Mouse (Mus musculus): ENCODE results near the gene 2510039O18Rik. TPM values are rescaled to one million over a fixed set of nuclear protein-coding genes. Genes with fewer than 3 reads are reported as not detected.

2510039O18Rik gene
- total RNA-seq, 2 experiments from 2014 or later: 28.6 to 45.4 TPM

DNA sequence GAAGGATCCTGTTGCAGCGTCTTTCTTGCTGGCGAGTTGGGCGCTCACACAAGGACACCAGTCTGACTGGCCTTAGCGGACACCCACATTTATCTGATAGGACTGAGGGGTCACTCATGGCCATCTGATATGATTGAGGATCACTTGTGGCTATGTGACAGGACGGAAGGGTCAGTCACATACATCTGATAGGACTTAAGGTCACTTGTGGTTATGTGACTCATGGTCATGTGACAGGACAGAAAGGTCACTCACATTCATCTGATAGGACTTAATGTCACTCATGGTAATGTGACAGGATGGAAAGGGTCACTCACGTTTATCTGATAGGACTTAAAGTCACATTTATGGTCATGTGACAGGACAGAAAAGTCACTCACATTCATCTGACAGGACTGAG lies 37.7 kb downstream of the 2510039O18Rik start:
- no peak for ATAC-seq (replicated peaks; ENCODE audit: poor library complexity, severe bottlenecking)

- ATAC-seq (replicated peaks; ENCODE audit: poor library complexity, severe bottlenecking): no peak
These were observed 38.8 kb downstream of the 2510039O18Rik start for GRCm38 (mm10) chr4:147979441-147979860.

DNA sequence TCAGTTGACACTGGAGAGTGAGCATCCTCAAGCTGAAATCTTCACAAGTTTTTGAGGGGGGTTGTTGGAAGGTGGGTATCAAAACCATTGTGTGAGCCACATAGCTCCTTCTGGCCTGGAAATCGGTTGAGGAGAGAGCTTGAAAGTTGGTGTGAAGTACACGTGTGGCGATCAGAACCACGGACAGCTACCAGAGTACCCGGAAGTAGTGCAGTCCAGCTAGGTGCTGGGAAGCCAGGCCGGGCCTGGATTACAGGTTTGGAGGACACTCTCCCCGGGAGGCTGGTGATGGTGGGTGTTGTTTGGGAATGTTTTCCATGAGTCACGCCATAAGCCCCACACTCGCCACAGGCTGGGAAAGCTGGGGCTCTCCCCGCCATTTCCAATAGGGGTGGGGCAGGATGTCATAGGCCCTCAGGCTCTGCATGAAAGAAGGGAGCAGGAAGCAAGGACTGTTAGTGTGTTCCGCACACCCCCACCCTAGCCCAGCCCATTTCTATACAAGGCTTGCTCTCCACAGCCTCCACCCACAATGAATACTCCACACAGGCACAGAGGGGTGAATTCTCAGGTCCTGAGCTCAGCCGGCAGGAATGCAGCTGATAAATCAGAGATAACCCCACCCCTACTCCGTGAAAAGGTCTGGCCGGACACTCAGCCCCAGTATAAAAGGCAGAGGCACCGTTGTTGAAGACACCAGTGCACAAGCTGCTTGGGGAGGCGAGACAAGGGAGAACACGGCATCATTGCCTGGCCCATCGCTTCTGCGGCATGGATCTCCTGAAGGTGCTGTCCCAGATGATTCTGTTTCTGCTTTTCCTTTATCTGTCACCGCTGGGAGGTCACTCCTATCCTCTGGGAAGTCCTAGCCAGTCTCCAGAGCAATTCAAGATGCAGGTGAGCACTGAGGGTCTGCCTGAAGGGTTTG lies 44.8 kb downstream of the 2510039O18Rik start, which contains the start of gene Nppb:
Gene Nppb, plus strand, starts transcription at position 584 of the 928 bp plus-strand sequence.
- peak; percentile 90 for ATAC-seq (replicated peaks; ENCODE audit: poor library complexity, severe bottlenecking)

GRCm38 (mm10) chr4:147993571-147994095 lies 52.9 kb downstream of the 2510039O18Rik start:
- ATAC-seq (replicated peaks; ENCODE audit: poor library complexity, severe bottlenecking): no peak

GRCm38 (mm10) chr4:147995311-147995710 lies 54.6 kb downstream of the 2510039O18Rik start:
- no peak for ATAC-seq (replicated peaks; ENCODE audit: poor library complexity, severe bottlenecking)

Other genes starting within 250 kb of the 2510039O18Rik start
- gene Zfp534, start 238.3 kb upstream of the 2510039O18Rik start, total RNA-seq (2014; fragmentation: Nextera tagmentation): 0.34 TPM in 1 of 2 replicates, not detected in the other
- gene Zfp534, start 238.3 kb upstream of the 2510039O18Rik start, total RNA-seq (2017): not detected in 2 replicates
- gene Zfp984, start 131.1 kb upstream of the 2510039O18Rik start, total RNA-seq (2014; fragmentation: Nextera tagmentation): 30.4 and 34.9 TPM in 2 replicates
- gene Zfp984, start 131.1 kb upstream of the 2510039O18Rik start, total RNA-seq (2017): 31.6 and 37.0 TPM in 2 replicates
- gene Zfp933, start 92.5 kb upstream of the 2510039O18Rik start, total RNA-seq (2014; fragmentation: Nextera tagmentation): 15.2 and 18.2 TPM in 2 replicates
- 8.5 and 10.4 TPM in 2 replicates for gene Zfp933, start 92.5 kb upstream of the 2510039O18Rik start, total RNA-seq (2017)
- 45.9 and 58.8 TPM in 2 replicates for gene Miip, start 72.1 kb upstream of the 2510039O18Rik start, total RNA-seq (2014; fragmentation: Nextera tagmentation)
- gene Miip, start 72.1 kb upstream of the 2510039O18Rik start, total RNA-seq (2017): 33.8 and 36.0 TPM in 2 replicates
- gene Fv1, start 71.9 kb upstream of the 2510039O18Rik start, total RNA-seq (2014; fragmentation: Nextera tagmentation): 7.1 TPM in 1 of 2 replicates, not detected in the other
- 13.5 and 16.2 TPM in 2 replicates for gene Fv1, start 71.9 kb upstream of the 2510039O18Rik start, total RNA-seq (2017)
- gene Mfn2, start 36.2 kb upstream of the 2510039O18Rik start, total RNA-seq (2014; fragmentation: Nextera tagmentation): 34.4 and 38.9 TPM in 2 replicates
- gene Mfn2, start 36.2 kb upstream of the 2510039O18Rik start, total RNA-seq (2017): 30.2 and 32.6 TPM in 2 replicates
- gene Plod1, start 4.1 kb upstream of the 2510039O18Rik start, total RNA-seq (2014; fragmentation: Nextera tagmentation): 6.7 and 7.0 TPM in 2 replicates
- gene Plod1, start 4.1 kb upstream of the 2510039O18Rik start, total RNA-seq (2017): 9.0 and 9.1 TPM in 2 replicates
- not detected in 2 replicates for gene Nppb, start 44.9 kb downstream of the 2510039O18Rik start, total RNA-seq (2014; fragmentation: Nextera tagmentation)
- gene Nppb, start 44.9 kb downstream of the 2510039O18Rik start, total RNA-seq (2017): not detected in 2 replicates
- gene Nppa, start 59.8 kb downstream of the 2510039O18Rik start, total RNA-seq (2014; fragmentation: Nextera tagmentation): not detected in 2 replicates
- not detected in 2 replicates for gene Nppa, start 59.8 kb downstream of the 2510039O18Rik start, total RNA-seq (2017)
- gene Clcn6, start 97.9 kb downstream of the 2510039O18Rik start, total RNA-seq (2014; fragmentation: Nextera tagmentation): 7.4 and 9.1 TPM in 2 replicates
- gene Clcn6, start 97.9 kb downstream of the 2510039O18Rik start, total RNA-seq (2017): 1.3 and 4.3 TPM in 2 replicates
- 5.4 and 7.6 TPM in 2 replicates for gene Mthfr, start 98.2 kb downstream of the 2510039O18Rik start, total RNA-seq (2014; fragmentation: Nextera tagmentation)
- gene Mthfr, start 98.2 kb downstream of the 2510039O18Rik start, total RNA-seq (2017): 2.7 and 9.0 TPM in 2 replicates
- gene Agtrap, start 147.1 kb downstream of the 2510039O18Rik start, total RNA-seq (2014; fragmentation: Nextera tagmentation): 28.5 and 30.0 TPM in 2 replicates
- 28.2 and 30.8 TPM in 2 replicates for gene Agtrap, start 147.1 kb downstream of the 2510039O18Rik start, total RNA-seq (2017)
- gene Mad2l2, start 189.5 kb downstream of the 2510039O18Rik start, total RNA-seq (2014; fragmentation: Nextera tagmentation): 27.7 and 36.6 TPM in 2 replicates
- 4.3 and 10.0 TPM in 2 replicates for gene Mad2l2, start 189.5 kb downstream of the 2510039O18Rik start, total RNA-seq (2017)
- gene Draxin, start 189.8 kb downstream of the 2510039O18Rik start, total RNA-seq (2014; fragmentation: Nextera tagmentation): not detected in 2 replicates
- 0.05 TPM in 1 of 2 replicates, not detected in the other for gene Draxin, start 189.8 kb downstream of the 2510039O18Rik start, total RNA-seq (2017)
- 19.1 and 33.4 TPM in 2 replicates for gene Fbxo6, start 211.2 kb downstream of the 2510039O18Rik start, total RNA-seq (2014; fragmentation: Nextera tagmentation)
- 5.6 and 13.8 TPM in 2 replicates for gene Fbxo6, start 211.2 kb downstream of the 2510039O18Rik start, total RNA-seq (2017)
- gene Fbxo44, start 219.6 kb downstream of the 2510039O18Rik start, total RNA-seq (2014; fragmentation: Nextera tagmentation): 2.0 and 2.8 TPM in 2 replicates
- gene Fbxo44, start 219.6 kb downstream of the 2510039O18Rik start, total RNA-seq (2017): 0.26 and 2.1 TPM in 2 replicates
- gene Fbxo2, start 219.7 kb downstream of the 2510039O18Rik start, total RNA-seq (2014; fragmentation: Nextera tagmentation): not detected in 2 replicates
- not detected in 2 replicates for gene Fbxo2, start 219.7 kb downstream of the 2510039O18Rik start, total RNA-seq (2017)

All from granulocyte monocyte progenitor cell, adult 5-6 weeks (primary cell).